Mouse (Mus musculus): ENCODE measurements around the gene Lpin1. TPM values are rescaled to one million over a fixed set of nuclear protein-coding genes. Genes with fewer than 3 reads are reported as not detected.

The Lpin1 gene
- polyA plus RNA-seq, 1 experiment from 2014 or later: 1.6 TPM

GRCm38 (mm10) chr12:16605624-16606023 lies 5.1 kb downstream of the Lpin1 start:
- no peak for ATAC-seq (ENCODE audit: low FRiP score, low TSS enrichment)

GRCm38 (mm10) chr12:16602271-16602670 lies 8.5 kb downstream of the Lpin1 start:
- H3K36me3 ChIP-seq (ENCODE audit: control insufficient read depth, insufficient read depth, low read length): no peaks in the 10 kb centered on the region
- 74% methylated on average over 4 of the region's 4 CpGs for WGBS
- H3K27me3 ChIP-seq (ENCODE audit: control insufficient read depth, insufficient read depth, low read length): no peaks in the 10 kb centered on the region
- H3K4me2 ChIP-seq (replicated peaks; ENCODE audit: low read depth): no peak overlapping the region
- H3K9ac ChIP-seq (ENCODE audit: low read length): no peak overlapping the region
- DNase-seq (ENCODE audit: low spot score) (no peak), ATAC-seq (ENCODE audit: low FRiP score, low TSS enrichment) (no peak)
- no peaks in the 10 kb centered on the region for H3K4me1 ChIP-seq (replicated peaks; ENCODE audit: control insufficient read depth, insufficient read depth)
- H3K4me3 ChIP-seq (ENCODE audit: low read depth, low read length): no peak overlapping the region
- no peak overlapping the region for H3K27ac ChIP-seq (replicated peaks)
- no peaks in the 10 kb centered on the region for H3K9me3 ChIP-seq (ENCODE audit: control insufficient read depth, low read length)
- TF ChIP-seq EP300 (optimal IDR thresholded peaks at IDR 0.05): no peak
- TF ChIP-seq CTCF (IDR thresholded peaks at IDR 0.05; ENCODE audit: low read depth): no peak

More at GRCm38 (mm10) chr12:16605624-16606023, 5.1 kb downstream of the Lpin1 start:
- no peak overlapping the region for H3K4me3 ChIP-seq (ENCODE audit: low read depth, low read length)
- no peaks in the 10 kb centered on the region for H3K9me3 ChIP-seq (ENCODE audit: control insufficient read depth, low read length)
- H3K27ac ChIP-seq (replicated peaks): no peak overlapping the region
- H3K27me3 ChIP-seq (ENCODE audit: control insufficient read depth, insufficient read depth, low read length): no peaks in the 10 kb centered on the region
- H3K4me2 ChIP-seq (replicated peaks; ENCODE audit: low read depth): no peak overlapping the region
- H3K9ac ChIP-seq (ENCODE audit: low read length): no peak overlapping the region
- no peak for TF ChIP-seq EP300 (optimal IDR thresholded peaks at IDR 0.05)
- no peak for TF ChIP-seq CTCF (IDR thresholded peaks at IDR 0.05; ENCODE audit: low read depth)
- DNase-seq (ENCODE audit: low spot score): no peak
- 61% methylated on average over 5 of the region's 5 CpGs for WGBS
- no peaks in the 10 kb centered on the region for H3K36me3 ChIP-seq (ENCODE audit: control insufficient read depth, insufficient read depth, low read length)
- H3K4me1 ChIP-seq (replicated peaks; ENCODE audit: control insufficient read depth, insufficient read depth): no peaks in the 10 kb centered on the region

- H3K36me3 ChIP-seq (ENCODE audit: control insufficient read depth, insufficient read depth, low read length): no peaks in the 10 kb centered on the region
- H3K27ac ChIP-seq (replicated peaks): no peak overlapping the region
- no peak overlapping the region for H3K9ac ChIP-seq (ENCODE audit: low read length)
- no peaks in the 10 kb centered on the region for H3K9me3 ChIP-seq (ENCODE audit: control insufficient read depth, low read length)
- H3K4me3 ChIP-seq (ENCODE audit: low read depth, low read length): no peak overlapping the region
- DNase-seq (ENCODE audit: low spot score) (no peak), ATAC-seq (ENCODE audit: low FRiP score, low TSS enrichment) (no peak)
- H3K4me1 ChIP-seq (replicated peaks; ENCODE audit: control insufficient read depth, insufficient read depth): no peaks in the 10 kb centered on the region
- no peaks in the 10 kb centered on the region for H3K27me3 ChIP-seq (ENCODE audit: control insufficient read depth, insufficient read depth, low read length)
- no peak overlapping the region for H3K4me2 ChIP-seq (replicated peaks; ENCODE audit: low read depth)
- WGBS: 17% methylated on average over 1 of the region's 1 CpGs
- no peak for TF ChIP-seq CTCF (IDR thresholded peaks at IDR 0.05; ENCODE audit: low read depth)
- TF ChIP-seq EP300 (optimal IDR thresholded peaks at IDR 0.05): no peak
Observed at GRCm38 (mm10) chr12:16600374-16600773, 10.4 kb downstream of the Lpin1 start.

- Histone ChIP-seq H3K27me3 (ENCODE audit: control insufficient read depth, insufficient read depth, low read length) (no peaks in the 10 kb centered on the region), H3K9ac (ENCODE audit: low read length) (no peak overlapping the region), H3K4me2 (replicated peaks; ENCODE audit: low read depth) (no peak overlapping the region), H3K36me3 (ENCODE audit: control insufficient read depth, insufficient read depth, low read length) (no peaks in the 10 kb centered on the region), H3K4me3 (ENCODE audit: low read depth, low read length) (no peak overlapping the region), H3K9me3 (ENCODE audit: control insufficient read depth, low read length) (no peaks in the 10 kb centered on the region), H3K27ac (replicated peaks) (no peak overlapping the region), H3K4me1 (replicated peaks; ENCODE audit: control insufficient read depth, insufficient read depth) (no peaks in the 10 kb centered on the region)
- 87% methylated on average over 3 of the region's 3 CpGs for WGBS
- no peak for TF ChIP-seq CTCF (IDR thresholded peaks at IDR 0.05; ENCODE audit: low read depth)
- no peak for TF ChIP-seq EP300 (optimal IDR thresholded peaks at IDR 0.05)
- ATAC-seq (ENCODE audit: low FRiP score, low TSS enrichment) (no peak), DNase-seq (ENCODE audit: low spot score) (no peak)
Observed at GRCm38 (mm10) chr12:16599359-16599758, 11.4 kb downstream of the Lpin1 start.

GRCm38 (mm10) chr12:16593761-16594160 lies 17.0 kb downstream of the Lpin1 start:
- WGBS: 92% methylated on average over 7 of the region's 7 CpGs
- no peak for ATAC-seq (ENCODE audit: low FRiP score, low TSS enrichment)

GRCm38 (mm10) chr12:16593014-16593413 lies 17.8 kb downstream of the Lpin1 start:
- H3K4me1 ChIP-seq (replicated peaks; ENCODE audit: control insufficient read depth, insufficient read depth): peaks cover 6% of the 10 kb centered on the region; the same call in 1 of the 2 replicates
- ATAC-seq (ENCODE audit: low FRiP score, low TSS enrichment) (no peak), DNase-seq (ENCODE audit: low spot score) (no peak)
- H3K27me3 ChIP-seq (ENCODE audit: control insufficient read depth, insufficient read depth, low read length): no peaks in the 10 kb centered on the region
- no peak overlapping the region for H3K4me2 ChIP-seq (replicated peaks; ENCODE audit: low read depth)
- TF ChIP-seq EP300 (optimal IDR thresholded peaks at IDR 0.05) (no peak), CTCF (IDR thresholded peaks at IDR 0.05; ENCODE audit: low read depth) (no peak)
- H3K9me3 ChIP-seq (ENCODE audit: control insufficient read depth, low read length): no peaks in the 10 kb centered on the region
- no peaks in the 10 kb centered on the region for H3K36me3 ChIP-seq (ENCODE audit: control insufficient read depth, insufficient read depth, low read length)
- no peak overlapping the region for H3K9ac ChIP-seq (ENCODE audit: low read length)
- H3K27ac ChIP-seq (replicated peaks): no peak overlapping the region
- WGBS: 84% methylated on average over 7 of the region's 7 CpGs
- no peak overlapping the region for H3K4me3 ChIP-seq (ENCODE audit: low read depth, low read length)

More at GRCm38 (mm10) chr12:16593761-16594160, 17.0 kb downstream of the Lpin1 start:
- Histone ChIP-seq H3K27me3 (ENCODE audit: control insufficient read depth, insufficient read depth, low read length) (no peaks in the 10 kb centered on the region), H3K4me1 (replicated peaks; ENCODE audit: control insufficient read depth, insufficient read depth) (peaks cover 4% of the 10 kb centered on the region; the same call in 1 of the 2 replicates), H3K4me2 (replicated peaks; ENCODE audit: low read depth) (no peak overlapping the region), H3K36me3 (ENCODE audit: control insufficient read depth, insufficient read depth, low read length) (no peaks in the 10 kb centered on the region), H3K4me3 (ENCODE audit: low read depth, low read length) (no peak overlapping the region), H3K9me3 (ENCODE audit: control insufficient read depth, low read length) (no peaks in the 10 kb centered on the region), H3K27ac (replicated peaks) (no peak overlapping the region), H3K9ac (ENCODE audit: low read length) (no peak overlapping the region)
- no peak for TF ChIP-seq CTCF (IDR thresholded peaks at IDR 0.05; ENCODE audit: low read depth)
- DNase-seq (ENCODE audit: low spot score): no peak
